Mouse (Mus musculus): ENCODE measurements around the gene Mtmr11. TPM values are rescaled to one million over a fixed set of nuclear protein-coding genes. Genes with fewer than 3 reads are reported as not detected.
"Not testable (repeated sequence)": the region's sequence is repeated elsewhere in the genome, so short reads cannot be mapped to it uniquely, and the experiment has no call there.

Mtmr11 gene
- polyA plus RNA-seq, 1 experiment from 2014 or later: 28.7 TPM

- Histone ChIP-seq H3K4me3 (ENCODE audit: low read depth, low read length) (peak overlapping the region; percentile 59), H3K9me3 (ENCODE audit: control insufficient read depth) (no peaks in the 10 kb centered on the region), H3K27ac (ENCODE audit: low read depth, low read length) (no peak overlapping the region), H3K4me2 (replicated peaks; ENCODE audit: low read depth) (peak overlapping the region; percentile 91), H3K27me3 (replicated peaks; ENCODE audit: control insufficient read depth, insufficient read depth, low read length) (no peaks in the 10 kb centered on the region), H3K36me3 (ENCODE audit: control insufficient read depth, insufficient read depth) (no peaks in the 10 kb centered on the region), H3K9ac (ENCODE audit: low read depth, low read length) (no peak overlapping the region), H3K4me1 (replicated peaks; ENCODE audit: control insufficient read depth, insufficient read depth, low read length) (no peaks in the 10 kb centered on the region; the same call in 1 of the 2 replicates)
- peak; percentile 14; the same call in 1 of the 2 replicates for ATAC-seq
- under 1% methylated on average over 6 of the region's 6 CpGs for WGBS
- no peak for TF ChIP-seq CTCF (IDR thresholded peaks at IDR 0.05; ENCODE audit: low read depth)
Measured at GRCm38 (mm10) chr3:96198181-96198580, 36.4 kb downstream of the Mtmr11 start.

- H3K4me1 ChIP-seq (replicated peaks; ENCODE audit: control insufficient read depth, insufficient read depth, low read length); H3K36me3 ChIP-seq (ENCODE audit: control insufficient read depth, insufficient read depth); H3K4me3 ChIP-seq (ENCODE audit: low read depth, low read length); H3K27me3 ChIP-seq (replicated peaks; ENCODE audit: control insufficient read depth, insufficient read depth, low read length); H3K27ac ChIP-seq (ENCODE audit: low read depth, low read length); H3K9ac ChIP-seq (ENCODE audit: low read depth, low read length); ATAC-seq; H3K9me3 ChIP-seq (ENCODE audit: control insufficient read depth): not testable (repeated sequence)
- WGBS: 25% methylated on average over 6 of the region's 8 CpGs
- 0 out of 2 replicates have a peak overlapping the region, but pooled peaks have one; percentile 24 for H3K4me2 ChIP-seq (replicated peaks; ENCODE audit: low read depth)
Measured at GRCm38 (mm10) chr3:96198601-96199251, 36.9 kb downstream of the Mtmr11 start.

- WGBS: 77% methylated on average over 2 of the region's 2 CpGs
- no peak for TF ChIP-seq CTCF (IDR thresholded peaks at IDR 0.05; ENCODE audit: low read depth)
- no peak overlapping the region for H3K4me2 ChIP-seq (replicated peaks; ENCODE audit: low read depth)
Measured at GRCm38 (mm10) chr3:96199731-96200130, 37.9 kb downstream of the Mtmr11 start.

GRCm38 (mm10) chr3:96207819-96208218 is 46.0 kb downstream of the Mtmr11 start:
- no peak for ATAC-seq
- no peaks in the 10 kb centered on the region for H3K36me3 ChIP-seq (ENCODE audit: control insufficient read depth, insufficient read depth)
- WGBS: 65% methylated on average over 3 of the region's 3 CpGs
- H3K4me3 ChIP-seq (ENCODE audit: low read depth, low read length): no peak overlapping the region
- no peak overlapping the region for H3K27ac ChIP-seq (ENCODE audit: low read depth, low read length)
- no peak overlapping the region for H3K4me2 ChIP-seq (replicated peaks; ENCODE audit: low read depth)
- H3K4me1 ChIP-seq (replicated peaks; ENCODE audit: control insufficient read depth, insufficient read depth, low read length): no peaks in the 10 kb centered on the region
- 0 out of 2 replicates have a peak, but pooled peaks cover 3% of the 10 kb centered on the region for H3K27me3 ChIP-seq (replicated peaks; ENCODE audit: control insufficient read depth, insufficient read depth, low read length)
- peak; percentile 43 for TF ChIP-seq CTCF (IDR thresholded peaks at IDR 0.05; ENCODE audit: low read depth)
- no peak overlapping the region for H3K9ac ChIP-seq (ENCODE audit: low read depth, low read length)
- no peaks in the 10 kb centered on the region for H3K9me3 ChIP-seq (ENCODE audit: control insufficient read depth)

More at GRCm38 (mm10) chr3:96199731-96200130, 37.9 kb downstream of the Mtmr11 start:
- H3K9me3 ChIP-seq (ENCODE audit: control insufficient read depth): no peaks in the 10 kb centered on the region
- no peak overlapping the region for H3K9ac ChIP-seq (ENCODE audit: low read depth, low read length)
- H3K36me3 ChIP-seq (ENCODE audit: control insufficient read depth, insufficient read depth): no peaks in the 10 kb centered on the region
- H3K27me3 ChIP-seq (replicated peaks; ENCODE audit: control insufficient read depth, insufficient read depth, low read length): no peaks in the 10 kb centered on the region
- H3K4me3 ChIP-seq (ENCODE audit: low read depth, low read length): no peak overlapping the region
- H3K27ac ChIP-seq (ENCODE audit: low read depth, low read length): no peak overlapping the region
- no peak for ATAC-seq
- no peaks in the 10 kb centered on the region; the same call in 1 of the 2 replicates for H3K4me1 ChIP-seq (replicated peaks; ENCODE audit: control insufficient read depth, insufficient read depth, low read length)

GRCm38 (mm10) chr3:96209242-96209641 is 47.4 kb downstream of the Mtmr11 start:
- Histone ChIP-seq H3K9ac (ENCODE audit: low read depth, low read length) (no peak overlapping the region), H3K9me3 (ENCODE audit: control insufficient read depth) (no peaks in the 10 kb centered on the region), H3K36me3 (ENCODE audit: control insufficient read depth, insufficient read depth) (no peaks in the 10 kb centered on the region), H3K4me1 (replicated peaks; ENCODE audit: control insufficient read depth, insufficient read depth, low read length) (no peaks in the 10 kb centered on the region), H3K4me3 (ENCODE audit: low read depth, low read length) (no peak overlapping the region), H3K4me2 (replicated peaks; ENCODE audit: low read depth) (no peak overlapping the region), H3K27ac (ENCODE audit: low read depth, low read length) (no peak overlapping the region), H3K27me3 (replicated peaks; ENCODE audit: control insufficient read depth, insufficient read depth, low read length) (0 out of 2 replicates have a peak, but pooled peaks cover 3% of the 10 kb centered on the region)
- WGBS: 28% methylated on average over 15 of the region's 15 CpGs
- ATAC-seq: no peak
- TF ChIP-seq CTCF (IDR thresholded peaks at IDR 0.05; ENCODE audit: low read depth): peak; percentile 61

GRCm38 (mm10) chr3:96219191-96219641 is 57.4 kb downstream of the Mtmr11 start:
- TF ChIP-seq CTCF (IDR thresholded peaks at IDR 0.05; ENCODE audit: low read depth): peak; percentile 59
- H3K4me3 ChIP-seq (ENCODE audit: low read depth, low read length): peak overlapping the region; percentile 59
- H3K36me3 ChIP-seq (ENCODE audit: control insufficient read depth, insufficient read depth): no peaks in the 10 kb centered on the region
- ATAC-seq: peak; percentile 5; the same call in 1 of the 2 replicates
- H3K27me3 ChIP-seq (replicated peaks; ENCODE audit: control insufficient read depth, insufficient read depth, low read length): no peaks in the 10 kb centered on the region
- WGBS: 0% methylated on average over 12 of the region's 12 CpGs
- peaks cover 1% of the 10 kb centered on the region; the same call in 1 of the 2 replicates for H3K4me1 ChIP-seq (replicated peaks; ENCODE audit: control insufficient read depth, insufficient read depth, low read length)
- H3K9me3 ChIP-seq (ENCODE audit: control insufficient read depth): no peaks in the 10 kb centered on the region
- peak overlapping the region; percentile 76 for H3K4me2 ChIP-seq (replicated peaks; ENCODE audit: low read depth)
- H3K9ac ChIP-seq (ENCODE audit: low read depth, low read length): peak overlapping the region; percentile 35
- peak overlapping the region; percentile 92 for H3K27ac ChIP-seq (ENCODE audit: low read depth, low read length)
